In genomic region chr15:30779903-30780302, GRCm38 (mm10) we compare ENCODE assay signal across 25 mouse cellular contexts.
"Had no signal": no experiment of that assay in that cellular context is flagged by ENCODE, and none has a peak within 500 bp of the region (broad histone marks: within the 10 kb centered on the region; RNA-seq: fewer than 3 reads in every experiment).

No protein-coding gene starts in this region.

- ATAC-seq: liver, postnatal 0 days; midbrain, embryonic 16.5 days had no signal

- H3K9me3 ChIP-seq: liver, embryonic 15.5 days; lung, embryonic 15.5 days; midbrain, embryonic 10.5 days; midbrain, embryonic 12.5 days; neural tube, embryonic 13.5 days; neural tube, embryonic 15.5 days; stomach, embryonic 15.5 days had no signal

- H3K4me3 ChIP-seq: liver, embryonic 15.5 days; lung, embryonic 15.5 days; megakaryocyte, embryonic 14.5 days; midbrain, embryonic 10.5 days; midbrain, embryonic 12.5 days; myocyte; neural tube, embryonic 13.5 days; neural tube, embryonic 15.5 days; stomach, embryonic 15.5 days had no signal

- H3K4me1 ChIP-seq: liver, embryonic 15.5 days; lung, embryonic 15.5 days; megakaryocyte, embryonic 14.5 days; stomach, embryonic 15.5 days had no signal

- H3K9ac ChIP-seq: liver, embryonic 15.5 days; liver, postnatal 0 days; lung, embryonic 15.5 days; midbrain, embryonic 12.5 days; neural tube, embryonic 13.5 days; neural tube, embryonic 15.5 days; stomach, embryonic 15.5 days had no signal

- H3K4me2 ChIP-seq: liver, embryonic 15.5 days; lung, embryonic 15.5 days; midbrain, embryonic 12.5 days; neural tube, embryonic 13.5 days; neural tube, embryonic 15.5 days; stomach, embryonic 15.5 days had no signal

- H3K36me3 ChIP-seq: liver, embryonic 15.5 days; lung, embryonic 15.5 days; midbrain, embryonic 10.5 days; midbrain, embryonic 12.5 days; neural tube, embryonic 13.5 days; neural tube, embryonic 15.5 days; stomach, embryonic 15.5 days had no signal

- DNase-seq: liver, postnatal 0 days; lung, adult 2 months; lung, postnatal 14 days; lung, postnatal 36 days; midbrain, embryonic 14.5 days; retina, postnatal 1 day; right cerebral cortex, adult 18-20 months; right cerebral cortex, postnatal 25 days; right cerebral cortex, postnatal 4 days; spleen, adult 18-20 months; thymus, adult 2 months; thymus, postnatal 25 days; thymus, postnatal 4 days had no signal

- H3K27me3 ChIP-seq: liver, embryonic 15.5 days; lung, embryonic 15.5 days; megakaryocyte, embryonic 14.5 days; midbrain, embryonic 12.5 days; neural tube, embryonic 13.5 days; neural tube, embryonic 15.5 days; stomach, embryonic 15.5 days had no signal

- H3K27ac ChIP-seq: liver, embryonic 15.5 days; lung, embryonic 15.5 days; macrophage; midbrain, embryonic 10.5 days; midbrain, embryonic 12.5 days; neural tube, embryonic 13.5 days; neural tube, embryonic 15.5 days; stomach, embryonic 15.5 days; stomach, postnatal 0 days had no signal
